Mouse (Mus musculus) erythroblast, embryonic 14.5 days (primary cell): Measurements from ENCODE around the gene Iqgap3.

Experiments
- GATA1 ChIP-seq: IDR thresholded peaks from 2 replicates; pipeline ENCODE4 v1.6.1; 2012; ENCODE audit warnings: low read length, inconsistent platforms, mixed read lengths
- TAL1 ChIP-seq: IDR thresholded peaks from 3 replicates; pipeline ENCODE4 v1.6.1; 2012; ENCODE audit warnings: low read length, inconsistent platforms, mixed read lengths

DNA sequence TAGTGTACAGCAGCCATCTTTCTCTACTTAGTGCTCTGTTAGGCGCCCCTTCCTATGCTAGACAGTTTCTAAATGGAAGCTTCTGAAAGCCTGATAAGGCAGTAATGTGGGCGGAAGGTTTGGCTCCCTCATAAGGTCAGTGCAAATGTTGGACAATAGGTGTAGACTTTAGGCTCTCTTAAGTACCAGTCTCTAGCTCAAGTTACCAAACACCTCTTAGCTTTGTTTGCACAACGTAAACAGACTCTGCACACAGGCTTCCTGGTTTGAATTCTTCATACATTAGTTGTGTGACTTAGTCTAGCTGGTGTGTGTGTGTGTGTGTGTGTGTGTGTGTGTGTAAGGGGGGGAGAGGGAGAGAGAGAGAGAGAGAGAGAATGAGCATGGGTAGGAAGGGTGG, 32.2 kb upstream of the Iqgap3 start:
- TF ChIP-seq GATA1: no peak
- TF ChIP-seq TAL1: no peak
